Comparison of ENCODE assay signal across 10 mouse cellular contexts in the genomic region with DNA sequence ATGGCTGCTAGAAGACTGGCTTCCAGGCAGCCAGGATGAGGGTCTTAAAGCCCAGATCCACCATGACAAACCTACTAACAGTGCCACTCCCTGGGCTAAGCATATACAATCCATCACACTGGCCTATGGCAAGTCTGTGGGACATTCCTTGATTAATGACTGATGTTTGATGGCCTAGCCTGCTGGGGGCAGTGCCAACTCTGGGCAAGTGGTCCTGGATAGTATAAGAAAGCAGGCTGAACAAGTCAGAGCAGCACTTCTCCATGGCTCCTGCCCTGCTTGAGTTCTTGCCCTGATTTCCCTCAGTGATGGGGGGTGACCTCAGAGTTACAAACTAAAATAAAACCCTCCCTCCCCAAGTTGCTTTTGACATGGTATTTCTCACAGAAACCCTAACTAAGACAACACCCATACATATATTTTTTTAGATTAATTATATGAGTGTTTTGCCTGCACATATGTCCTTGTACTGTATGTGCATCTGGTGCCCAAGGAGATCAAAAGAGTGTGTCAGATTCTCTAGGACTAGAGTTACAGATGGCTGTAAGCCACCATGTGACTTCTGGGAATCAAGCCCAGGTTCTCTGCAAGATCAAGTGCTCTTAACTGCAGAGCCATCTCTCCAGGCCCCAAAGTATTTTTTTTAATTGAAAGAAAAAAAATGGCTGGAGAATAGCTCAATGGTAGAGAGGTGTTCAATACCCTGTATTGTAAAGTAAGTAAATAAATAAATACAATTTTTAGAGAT. TPM values are rescaled to one million over a fixed set of nuclear protein-coding genes. Genes with fewer than 3 reads are reported as not detected.
DNase-seq lines count a peak whose midpoint lies in the region; ATAC-seq and TF ChIP-seq lines count a peak whose summit lies in the region.
"Had no signal": no experiment of that assay in that cellular context is flagged by ENCODE, and none has a peak within 500 bp of the region (broad histone marks: within the 10 kb centered on the region; RNA-seq: fewer than 3 reads in every experiment).

No protein-coding gene starts in this region.

- no peak for TF ChIP-seq RAD21 in MEL (IDR thresholded peaks at IDR 0.05; ENCODE audit: low read depth, low read length)

- H3K79me2 ChIP-seq in MEL (ENCODE audit: control insufficient read depth, insufficient read depth, low read length, poor library complexity), result no peaks in the 10 kb centered on the region

- no peaks in the 10 kb centered on the region for H3K9me3 ChIP-seq in hindbrain, postnatal 0 days (ENCODE audit: low read length)
- H3K9me3 ChIP-seq in hindbrain, embryonic 13.5 days, result no peaks in the 10 kb centered on the region
- H3K9me3 ChIP-seq in MEL (replicated peaks; ENCODE audit: insufficient read depth, low read length), result no peaks in the 10 kb centered on the region
- H3K9me3 ChIP-seq in heart, embryonic 12.5 days (replicated peaks), result no peaks in the 10 kb centered on the region
- H3K9me3 ChIP-seq: liver, embryonic 15.5 days had no signal

- H3K36me3 ChIP-seq in hindbrain, postnatal 0 days (ENCODE audit: insufficient read depth, low read length), result no peaks in the 10 kb centered on the region
- H3K36me3 ChIP-seq in hindbrain, embryonic 13.5 days, result peaks cover 3% of the 10 kb centered on the region; the same call in 1 of the 2 replicates
- peaks cover 0 to 6% of the 10 kb centered on the region in 2 experiments; a peak in 1 of 4 replicates for H3K36me3 ChIP-seq in MEL (ENCODE audit: control insufficient read depth in 1 of 2, insufficient read depth in 2 of 2, low read length in 2 of 2)
- H3K36me3 ChIP-seq in heart, embryonic 12.5 days, result no peaks in the 10 kb centered on the region
- H3K36me3 ChIP-seq: liver, embryonic 15.5 days had no signal

- TF ChIP-seq POLR2A in MEL (IDR thresholded peaks at IDR 0.05; ENCODE audit: control insufficient read depth in 1 of 2, insufficient read depth in 1 of 2, low read depth in 1 of 2, low read length in 2 of 2, poor library complexity in 1 of 2), result no peak

- H3K4me1 ChIP-seq in hindbrain, postnatal 0 days (ENCODE audit: insufficient read depth, low read length), result no peaks in the 10 kb centered on the region
- no peaks in the 10 kb centered on the region; the same call in 1 of the 2 replicates for H3K4me1 ChIP-seq in hindbrain, embryonic 13.5 days (replicated peaks)
- peaks cover 0 to 9% of the 10 kb centered on the region in 2 experiments; a peak in 2 of 4 replicates for H3K4me1 ChIP-seq in MEL (ENCODE audit: control insufficient read depth in 1 of 2, insufficient read depth in 2 of 2, low read length in 2 of 2)
- peaks cover 19% of the 10 kb centered on the region for H3K4me1 ChIP-seq in heart, embryonic 12.5 days (replicated peaks)
- H3K4me1 ChIP-seq: liver, embryonic 15.5 days had no signal

- H3K27ac ChIP-seq in hindbrain, postnatal 0 days, result peak overlapping the region; percentile 37
- no peak overlapping the region for H3K27ac ChIP-seq in hindbrain, embryonic 13.5 days
- no peak overlapping the region for H3K27ac ChIP-seq in MEL (ENCODE audit: control insufficient read depth, low read depth, low read length)
- peak overlapping the region; percentile 8; the same call in 1 of the 2 replicates for H3K27ac ChIP-seq in heart, embryonic 12.5 days (ENCODE audit: poor library complexity, severe bottlenecking)
- H3K27ac ChIP-seq: liver, embryonic 15.5 days had no signal

- peak; percentile 64; the same call in 1 of the 2 replicates for ATAC-seq in hindbrain, postnatal 0 days
- no peak for ATAC-seq in hindbrain, embryonic 13.5 days (ENCODE audit: low FRiP score)
- ATAC-seq in heart, embryonic 12.5 days (ENCODE audit: insufficient number of reproducible peaks, low FRiP score), result no peak
- no peak for ATAC-seq in granulocyte monocyte progenitor cell, adult 5-6 weeks (replicated peaks; ENCODE audit: poor library complexity, severe bottlenecking)

- TF ChIP-seq EP300 in MEL (IDR thresholded peaks at IDR 0.05; ENCODE audit: low read depth in 1 of 2, low read length in 2 of 2), result no peak

- H3K27me3 ChIP-seq in hindbrain, postnatal 0 days (ENCODE audit: insufficient read depth, low read length), result no peaks in the 10 kb centered on the region
- H3K27me3 ChIP-seq in hindbrain, embryonic 13.5 days, result no peaks in the 10 kb centered on the region
- H3K27me3 ChIP-seq in MEL (ENCODE audit: control insufficient read depth in 1 of 2, insufficient read depth in 2 of 2, low read length in 2 of 2), result no peaks in the 10 kb centered on the region
- no peaks in the 10 kb centered on the region for H3K27me3 ChIP-seq in heart, embryonic 12.5 days (replicated peaks)
- H3K27me3 ChIP-seq: liver, embryonic 15.5 days had no signal

- peak; percentile 78 for DNase-seq in hindbrain, postnatal 0 days (ENCODE audit: low spot score)
- DNase-seq in MEL (ENCODE audit: low read depth, low spot score), result no peak
- DNase-seq in brain, adult 2 months (ENCODE audit: low read depth, low spot score), result peak; percentile 95
- no peak for DNase-seq in embryo, embryonic 10.5 days (ENCODE audit: low spot score)
- no peak for DNase-seq in ovary, adult 18-20 months (ENCODE audit: low spot score)
- DNase-seq: thymus, postnatal 14 days had no signal

- no peak overlapping the region for H3K4me2 ChIP-seq in hindbrain, postnatal 0 days (ENCODE audit: low read depth, low read length)
- no peak overlapping the region for H3K4me2 ChIP-seq in hindbrain, embryonic 13.5 days
- no peak overlapping the region for H3K4me2 ChIP-seq in heart, embryonic 12.5 days
- H3K4me2 ChIP-seq: liver, embryonic 15.5 days had no signal

- TF ChIP-seq CTCF in hindbrain, postnatal 0 days (IDR thresholded peaks at IDR 0.05; ENCODE audit: low read depth), result no peak; the same call in 1 of the 2 replicates
- TF ChIP-seq CTCF in MEL (IDR thresholded peaks at IDR 0.05 in 2 of 3, conservative IDR thresholded peaks at IDR 0.05 in 1 of 3; ENCODE audit: control insufficient read depth in 1 of 3, insufficient read depth in 1 of 3, low read depth in 2 of 3, low read length in 3 of 3, poor library complexity in 1 of 3, severe bottlenecking in 1 of 3), result no peak

- no peak overlapping the region for H3K4me3 ChIP-seq in hindbrain, postnatal 0 days (ENCODE audit: low read length)
- no peak overlapping the region for H3K4me3 ChIP-seq in hindbrain, embryonic 13.5 days
- no peak overlapping the region for H3K4me3 ChIP-seq in MEL (ENCODE audit: control insufficient read depth in 1 of 2, insufficient read depth in 1 of 2, low read depth in 2 of 2, low read length in 2 of 2)
- no peak overlapping the region for H3K4me3 ChIP-seq in heart, embryonic 12.5 days
- H3K4me3 ChIP-seq: liver, embryonic 15.5 days had no signal

- H3K9ac ChIP-seq in hindbrain, postnatal 0 days (replicated peaks; ENCODE audit: low read length), result no peak overlapping the region
- H3K9ac ChIP-seq in hindbrain, embryonic 13.5 days, result no peak overlapping the region
- H3K9ac ChIP-seq in MEL (ENCODE audit: control insufficient read depth, low read depth, low read length, poor library complexity, severe bottlenecking), result no peak overlapping the region
- H3K9ac ChIP-seq in heart, embryonic 12.5 days, result no peak overlapping the region
- H3K9ac ChIP-seq: liver, embryonic 15.5 days had no signal

TF ChIP-seq in MEL, 35 proteins besides CTCF, POLR2A, EP300 and RAD21 (continues in another document):
- TF ChIP-seq TAL1 (IDR thresholded peaks at IDR 0.05; ENCODE audit: low read length) (no peak), USF1 (IDR thresholded peaks at IDR 0.05; ENCODE audit: low read depth, low read length) (peak; percentile 84), USF2 (IDR thresholded peaks at IDR 0.05; ENCODE audit: borderline replicate concordance in 1 of 2, insufficient read depth in 1 of 2, low read depth in 1 of 2, low read length in 2 of 2) (0 out of 4 replicates have a peak, but pooled peaks of 1 of the 2 experiments have one; percentile 34), KAT2A (conservative IDR thresholded peaks at IDR 0.05; ENCODE audit: low read depth, low read length) (no peak), MXI1 (IDR thresholded peaks at IDR 0.05; ENCODE audit: low read depth, low read length) (peak; percentile 60; the same call in 1 of the 2 replicates)

RNA-seq across cellular contexts. Expression of gene Rnf185, which starts 10.3 kb away (rescaled TPM):
- total RNA-seq in hindbrain, postnatal 0 days (2014; rRNA removed), result 36.1 and 40.2 TPM in 2 replicates
- 31.4 and 36.6 TPM in 2 replicates for polyA plus RNA-seq in hindbrain, postnatal 0 days (2015; fragmentation: Nextera tagmentation; extraction: Ambion mirVana)
- polyA plus RNA-seq in hindbrain, embryonic 13.5 days (2015; fragmentation: Nextera tagmentation; extraction: Ambion mirVana), result 42.9 and 43.7 TPM in 2 replicates
- 9.5 and 9.9 TPM in 2 replicates for total RNA-seq in MEL (2012; rRNA removed)
- 10 to 100 TPM in 1 of 2 experiments, not detected in 1; 13.8 TPM for polyA plus RNA-seq in MEL (2012; ENCODE audit: insufficient read depth in 1 of 2, insufficient read length in 2 of 2, low read depth in 1 of 2, low replicate concordance in 2 of 2, missing spikeins in 1 of 2)
- 26.3 and 26.5 TPM in 2 replicates for polyA plus RNA-seq in heart, embryonic 12.5 days (2016; fragmentation: Nextera tagmentation; extraction: Ambion mirVana)
- 12.6 and 14.1 TPM in 2 replicates for total RNA-seq in granulocyte monocyte progenitor cell, adult 5-6 weeks (2014; fragmentation: Nextera tagmentation)
- 10.0 and 11.9 TPM in 2 replicates for total RNA-seq in granulocyte monocyte progenitor cell, adult 5-6 weeks (2017)

RNA-seq across cellular contexts. Expression of gene Limk2, which starts 32.9 kb away (rescaled TPM):
- 206 and 235 TPM in 2 replicates for total RNA-seq in hindbrain, postnatal 0 days (2014; rRNA removed)
- 110 and 113 TPM in 2 replicates for polyA plus RNA-seq in hindbrain, postnatal 0 days (2015; fragmentation: Nextera tagmentation; extraction: Ambion mirVana)
- polyA plus RNA-seq in hindbrain, embryonic 13.5 days (2015; fragmentation: Nextera tagmentation; extraction: Ambion mirVana), result 138 and 150 TPM in 2 replicates
- total RNA-seq in MEL (2012; rRNA removed), result 19.6 and 21.9 TPM in 2 replicates
- polyA plus RNA-seq in MEL (2012; ENCODE audit: insufficient read depth in 1 of 2, insufficient read length in 2 of 2, low read depth in 1 of 2, low replicate concordance in 2 of 2, missing spikeins in 1 of 2), result 10 to 100 TPM in 1 of 2 experiments, not detected in 1; 29.1 TPM
- 73.2 and 74.6 TPM in 2 replicates for polyA plus RNA-seq in heart, embryonic 12.5 days (2016; fragmentation: Nextera tagmentation; extraction: Ambion mirVana)
- total RNA-seq in granulocyte monocyte progenitor cell, adult 5-6 weeks (2014; fragmentation: Nextera tagmentation), result 15.2 and 29.8 TPM in 2 replicates
- total RNA-seq in granulocyte monocyte progenitor cell, adult 5-6 weeks (2017), result 12.1 and 24.2 TPM in 2 replicates

RNA-seq across cellular contexts. Expression of gene Pla2g3, which starts 46.2 kb away (rescaled TPM):
- 30.4 and 34.8 TPM in 2 replicates for total RNA-seq in hindbrain, postnatal 0 days (2014; rRNA removed)
- polyA plus RNA-seq in hindbrain, postnatal 0 days (2015; fragmentation: Nextera tagmentation; extraction: Ambion mirVana), result 18.5 and 21.2 TPM in 2 replicates
- 0.61 and 0.62 TPM in 2 replicates for polyA plus RNA-seq in hindbrain, embryonic 13.5 days (2015; fragmentation: Nextera tagmentation; extraction: Ambion mirVana)
- total RNA-seq in MEL (2012; rRNA removed), result 0.15 and 0.29 TPM in 2 replicates
- under 1 TPM in 1 of 2 experiments, not detected in 1; 0.39 TPM for polyA plus RNA-seq in MEL (2012; ENCODE audit: insufficient read depth in 1 of 2, insufficient read length in 2 of 2, low read depth in 1 of 2, low replicate concordance in 2 of 2, missing spikeins in 1 of 2)
- polyA plus RNA-seq in heart, embryonic 12.5 days (2016; fragmentation: Nextera tagmentation; extraction: Ambion mirVana), result 0.26 and 0.30 TPM in 2 replicates
- total RNA-seq in granulocyte monocyte progenitor cell, adult 5-6 weeks (2014; fragmentation: Nextera tagmentation), result 0.26 TPM in 1 of 2 replicates, not detected in the other
- not detected in 2 replicates for total RNA-seq in granulocyte monocyte progenitor cell, adult 5-6 weeks (2017)

Comparison
In these comparisons a context has a peak if more than half of its experiments do, and no peak if none do; other contexts are left out.
1. H3K27ac ChIP-seq: peak in hindbrain, postnatal 0 days (single experiment) and heart, embryonic 12.5 days (single experiment); none in hindbrain, embryonic 13.5 days (single experiment) and MEL (single experiment).
2. RNA of gene Pla2g3, which starts 46.2 kb away (polyA plus RNA-seq): 18.5 to 21.2 TPM in hindbrain, postnatal 0 days; 0.61 to 0.62 TPM in hindbrain, embryonic 13.5 days, 0.39 TPM in MEL and 0.26 to 0.30 TPM in heart, embryonic 12.5 days; every median in the first group is over 10 times any median in the second.
3. DNase-seq: peak in hindbrain, postnatal 0 days (single experiment) and brain, adult 2 months (single experiment); none in MEL (single experiment), embryo, embryonic 10.5 days (single experiment) and ovary, adult 18-20 months (single experiment).